Mouse (Mus musculus): ENCODE measurements around the gene Rnf166.

The Rnf166 gene

GRCm38 (mm10) chr8:122437708-122438331, 38.0 kb downstream of the Rnf166 start:
- no peak for DNase-seq

GRCm38 (mm10) chr8:122436586-122437125, 39.2 kb downstream of the Rnf166 start:
- DNase-seq, result no peak

GRCm38 (mm10) chr8:122436146-122436545, 39.7 kb downstream of the Rnf166 start:
- DNase-seq, result no peak

GRCm38 (mm10) chr8:122435375-122435774, 40.5 kb downstream of the Rnf166 start:
- no peak for DNase-seq

GRCm38 (mm10) chr8:122433269-122433905, 42.5 kb downstream of the Rnf166 start:
- no peak for DNase-seq

GRCm38 (mm10) chr8:122432443-122433268, 43.2 kb downstream of the Rnf166 start, which contains the start of gene Cyba:
Gene Cyba (minus strand): TSS chr8:122432930.
- DNase-seq, result peak; percentile 85

- peak; percentile 64 for DNase-seq
These were observed 44.0 kb downstream of the Rnf166 start for GRCm38 (mm10) chr8:122431694-122432442.

- DNase-seq, result peak; percentile 53
These were observed 45.2 kb downstream of the Rnf166 start for GRCm38 (mm10) chr8:122430646-122431045.

GRCm38 (mm10) chr8:122430058-122430636, 45.7 kb downstream of the Rnf166 start:
- no peak for DNase-seq

GRCm38 (mm10) chr8:122428163-122428562, 47.7 kb downstream of the Rnf166 start:
- DNase-seq, result no peak

- no peak for DNase-seq
These were observed 48.3 kb downstream of the Rnf166 start for GRCm38 (mm10) chr8:122427607-122428006.

GRCm38 (mm10) chr8:122426145-122426544, 49.7 kb downstream of the Rnf166 start:
- no peak for DNase-seq

- peak; percentile 47 for DNase-seq
These were observed 52.2 kb downstream of the Rnf166 start for GRCm38 (mm10) chr8:122423659-122424058.

- DNase-seq, result no peak
These were observed 52.6 kb downstream of the Rnf166 start for GRCm38 (mm10) chr8:122423217-122423616.

- DNase-seq, result peak; percentile 36
These were observed 54.3 kb downstream of the Rnf166 start, which contains the start of gene Il17c for GRCm38 (mm10) chr8:122421376-122422070. Gene Il17c (plus strand): TSS chr8:122422020.

- no peak for DNase-seq
These were observed 55.8 kb downstream of the Rnf166 start for GRCm38 (mm10) chr8:122419881-122420555.

All from kidney, adult 18-20 months (tissue).